Mouse (Mus musculus): Measurements from ENCODE around the gene Gm20388.

Gene Gm20388

GRCm38 (mm10) chr8:120435781-120436180 lies 525.1 kb downstream of the Gm20388 start:
- in situ Hi-C loops (cut with MboI): no loop called here

GRCm38 (mm10) chr8:120436491-120437030 lies 525.9 kb downstream of the Gm20388 start:
- in situ Hi-C loops (cut with MboI): no loop called here

GRCm38 (mm10) chr8:120437207-120437606 lies 526.6 kb downstream of the Gm20388 start:
- in situ Hi-C loops (cut with MboI): no loop called here

GRCm38 (mm10) chr8:120437666-120438395 lies 527.2 kb downstream of the Gm20388 start:
- in situ Hi-C loops (cut with MboI): no loop called here

- in situ Hi-C loops (cut with MboI): no loop called here
These were observed 528.7 kb downstream of the Gm20388 start for GRCm38 (mm10) chr8:120439309-120439708.

GRCm38 (mm10) chr8:120440739-120441138 lies 530.1 kb downstream of the Gm20388 start:
- in situ Hi-C loops (cut with MboI): no loop called here

- in situ Hi-C loops (cut with MboI): no loop called here
These were observed 531.0 kb downstream of the Gm20388 start for GRCm38 (mm10) chr8:120441637-120442036.

GRCm38 (mm10) chr8:120442306-120443003 lies 531.8 kb downstream of the Gm20388 start:
- in situ Hi-C loops (cut with MboI): no loop called here

GRCm38 (mm10) chr8:120445249-120445648 lies 534.6 kb downstream of the Gm20388 start:
- in situ Hi-C loops (cut with MboI): no loop called here

- in situ Hi-C loops (cut with MboI): no loop called here
These were observed 537.5 kb downstream of the Gm20388 start for GRCm38 (mm10) chr8:120448131-120448530.

GRCm38 (mm10) chr8:120449139-120449538 lies 538.5 kb downstream of the Gm20388 start:
- in situ Hi-C loops (cut with MboI): no loop called here

- in situ Hi-C loops (cut with MboI): no loop called here
These were observed 539.0 kb downstream of the Gm20388 start for GRCm38 (mm10) chr8:120449608-120450031.

GRCm38 (mm10) chr8:120452111-120452510 lies 541.5 kb downstream of the Gm20388 start:
- in situ Hi-C loops (cut with MboI): no loop called here

- in situ Hi-C loops (cut with MboI): no loop called here
These were observed 543.8 kb downstream of the Gm20388 start for GRCm38 (mm10) chr8:120454404-120454803.

GRCm38 (mm10) chr8:120460375-120460774 lies 549.7 kb downstream of the Gm20388 start:
- in situ Hi-C loops (cut with MboI): no loop called here

- in situ Hi-C loops (cut with MboI): no loop called here
These were observed 551.5 kb downstream of the Gm20388 start for GRCm38 (mm10) chr8:120462119-120462551.

- in situ Hi-C loops (cut with MboI): no loop called here
These were observed 552.0 kb downstream of the Gm20388 start for GRCm38 (mm10) chr8:120462611-120463010.

GRCm38 (mm10) chr8:120463918-120464584 lies 553.4 kb downstream of the Gm20388 start:
- in situ Hi-C loops (cut with MboI): no loop called here

- in situ Hi-C loops (cut with MboI): no loop called here
These were observed 553.9 kb downstream of the Gm20388 start for GRCm38 (mm10) chr8:120464585-120464937.

GRCm38 (mm10) chr8:120465710-120466109 lies 555.1 kb downstream of the Gm20388 start:
- in situ Hi-C loops (cut with MboI): no loop called here

GRCm38 (mm10) chr8:120466266-120466665 lies 555.6 kb downstream of the Gm20388 start:
- in situ Hi-C loops (cut with MboI): no loop called here

- in situ Hi-C loops (cut with MboI): no loop called here
These were observed 557.0 kb downstream of the Gm20388 start for GRCm38 (mm10) chr8:120467598-120467997.
